In genomic region chr4:86574939-86575282, GRCm38 (mm10) we compare ENCODE assay signal across 8 mouse cellular contexts. TPM values are rescaled to one million over a fixed set of nuclear protein-coding genes. Genes with fewer than 3 reads are reported as not detected.
DNase-seq lines count a peak whose midpoint lies in the region; ATAC-seq and TF ChIP-seq lines count a peak whose summit lies in the region.

No protein-coding gene starts in this region.

- H3K27me3 ChIP-seq in kidney, postnatal 0 days (ENCODE audit: insufficient read depth, low read length), result no peaks in the 10 kb centered on the region
- no peaks in the 10 kb centered on the region for H3K27me3 ChIP-seq in hindbrain, embryonic 10.5 days (ENCODE audit: insufficient read depth, poor library complexity, severe bottlenecking)
- H3K27me3 ChIP-seq in midbrain, embryonic 11.5 days (ENCODE audit: control insufficient read depth, insufficient read depth, low read length), result no peaks in the 10 kb centered on the region

- H3K9ac ChIP-seq in kidney, postnatal 0 days (ENCODE audit: low read depth, low read length), result peak overlapping the region; percentile 86
- peak overlapping the region; percentile 95 for H3K9ac ChIP-seq in midbrain, embryonic 11.5 days (ENCODE audit: low read length)

- peak; percentile 9 for DNase-seq in kidney, postnatal 0 days (ENCODE audit: low spot score)
- DNase-seq in kidney, adult 8-10 months, result no peak
- DNase-seq in hindbrain, embryonic 10.5 days (ENCODE audit: low spot score), result no peak
- no peak for DNase-seq in midbrain, embryonic 11.5 days (ENCODE audit: low spot score, missing footprints)
- DNase-seq in thymus, postnatal 0 days (ENCODE audit: low spot score), result no peak
- DNase-seq in testis, postnatal 14 days (ENCODE audit: low spot score), result no peak
- DNase-seq in adrenal gland, postnatal 25 days, result no peak

- H3K4me2 ChIP-seq in kidney, postnatal 0 days (ENCODE audit: low read length), result peak overlapping the region; percentile 76
- peak overlapping the region; percentile 86 for H3K4me2 ChIP-seq in midbrain, embryonic 11.5 days

- peak; percentile 23; the same call in 1 of the 2 replicates for ATAC-seq in kidney, postnatal 0 days (replicated peaks; ENCODE audit: low FRiP score, low read depth)
- peak; percentile 38 for ATAC-seq in midbrain, embryonic 11.5 days (ENCODE audit: low FRiP score)

- peak overlapping the region; percentile 81 for H3K4me3 ChIP-seq in kidney, postnatal 0 days (replicated peaks; ENCODE audit: low read depth, low read length)
- peak overlapping the region; percentile 97 for H3K4me3 ChIP-seq in bone marrow macrophage, adult 2 months (ENCODE audit: insufficient read depth, low read length)
- H3K4me3 ChIP-seq in hindbrain, embryonic 10.5 days, result peak overlapping the region; percentile 93
- H3K4me3 ChIP-seq in midbrain, embryonic 11.5 days (ENCODE audit: low read depth, low read length), result peak overlapping the region; percentile 85

- H3K9me3 ChIP-seq in kidney, postnatal 0 days (replicated peaks; ENCODE audit: low read length), result no peaks in the 10 kb centered on the region
- no peaks in the 10 kb centered on the region for H3K9me3 ChIP-seq in hindbrain, embryonic 10.5 days
- H3K9me3 ChIP-seq in midbrain, embryonic 11.5 days (ENCODE audit: control insufficient read depth, low read length), result no peaks in the 10 kb centered on the region

- peak overlapping the region; percentile 92 for H3K27ac ChIP-seq in kidney, postnatal 0 days
- H3K27ac ChIP-seq in bone marrow macrophage, adult 2 months (ENCODE audit: insufficient read depth, low read depth, low read length), result peak overlapping the region; percentile 94
- peak overlapping the region; percentile 98 for H3K27ac ChIP-seq in hindbrain, embryonic 10.5 days
- peak overlapping the region; percentile 93 for H3K27ac ChIP-seq in midbrain, embryonic 11.5 days (ENCODE audit: low read depth, low read length)

- H3K4me1 ChIP-seq in kidney, postnatal 0 days (replicated peaks; ENCODE audit: insufficient read depth, low read length), result 0 out of 2 replicates have a peak, but pooled peaks cover 8% of the 10 kb centered on the region
- peaks cover 16% of the 10 kb centered on the region for H3K4me1 ChIP-seq in bone marrow macrophage, adult 2 months (ENCODE audit: control insufficient read depth, insufficient read depth, low read length)
- peaks cover 28% of the 10 kb centered on the region for H3K4me1 ChIP-seq in hindbrain, embryonic 10.5 days (replicated peaks)
- H3K4me1 ChIP-seq in midbrain, embryonic 11.5 days (ENCODE audit: control insufficient read depth, insufficient read depth, low read length), result peaks cover 12% of the 10 kb centered on the region

- no peak for TF ChIP-seq CTCF in kidney, postnatal 0 days (IDR thresholded peaks at IDR 0.05; ENCODE audit: low read depth)
- no peak for TF ChIP-seq CTCF in bone marrow macrophage, adult 2 months (IDR thresholded peaks at IDR 0.05; ENCODE audit: low read depth, low read length)

- no peak for TF ChIP-seq POLR2A in bone marrow macrophage, adult 2 months (IDR thresholded peaks at IDR 0.05; ENCODE audit: borderline replicate concordance, low read depth, low read length)

- WGBS in kidney, postnatal 0 days, result 17% methylated on average over 6 of the region's 6 CpGs
- WGBS in hindbrain, embryonic 10.5 days, result 19% methylated on average over 6 of the region's 6 CpGs
- 19% methylated on average over 6 of the region's 6 CpGs for WGBS in midbrain, embryonic 11.5 days

- H3K36me3 ChIP-seq in kidney, postnatal 0 days (ENCODE audit: insufficient read depth, low read length), result no peaks in the 10 kb centered on the region
- H3K36me3 ChIP-seq in hindbrain, embryonic 10.5 days, result peaks cover 14% of the 10 kb centered on the region
- no peaks in the 10 kb centered on the region for H3K36me3 ChIP-seq in midbrain, embryonic 11.5 days (ENCODE audit: control insufficient read depth, insufficient read depth, low read length)

RNA-seq across cellular contexts. Expression of gene Rraga, which starts 0.6 kb away (rescaled TPM):
- polyA plus RNA-seq in kidney, postnatal 0 days (2015; fragmentation: Nextera tagmentation; extraction: Ambion mirVana), result 80.3 and 86.3 TPM in 2 replicates
- 49.6 and 50.7 TPM in 2 replicates for polyA plus RNA-seq in bone marrow macrophage, adult 2 months (2012; ENCODE audit: insufficient read depth, insufficient read length, missing spikeins)
- polyA plus RNA-seq in hindbrain, embryonic 10.5 days (2016; fragmentation: Nextera tagmentation; extraction: Ambion mirVana), result 64.2 and 73.6 TPM in 2 replicates
- 129 and 136 TPM in 2 replicates for polyA plus RNA-seq in midbrain, embryonic 11.5 days (2014; fragmentation: Nextera tagmentation; extraction: Ambion mirVana)
- 51.2 and 53.4 TPM in 2 replicates for polyA plus RNA-seq in thymus, postnatal 0 days (2015; fragmentation: Nextera tagmentation; extraction: Ambion mirVana)
- total RNA-seq in adrenal gland, postnatal 25 days (2021), result 83.6 and 96.5 TPM in 2 replicates

RNA-seq across cellular contexts. Expression of gene Saxo1, which starts 16.8 kb away (rescaled TPM):
- polyA plus RNA-seq in kidney, postnatal 0 days (2015; fragmentation: Nextera tagmentation; extraction: Ambion mirVana), result 0.08 and 0.21 TPM in 2 replicates
- polyA plus RNA-seq in bone marrow macrophage, adult 2 months (2012; ENCODE audit: insufficient read depth, insufficient read length, missing spikeins), result not detected in 2 replicates
- polyA plus RNA-seq in hindbrain, embryonic 10.5 days (2016; fragmentation: Nextera tagmentation; extraction: Ambion mirVana), result not detected in 2 replicates
- polyA plus RNA-seq in midbrain, embryonic 11.5 days (2014; fragmentation: Nextera tagmentation; extraction: Ambion mirVana), result not detected in 2 replicates
- 0.31 TPM in 1 of 2 replicates, not detected in the other for polyA plus RNA-seq in thymus, postnatal 0 days (2015; fragmentation: Nextera tagmentation; extraction: Ambion mirVana)
- total RNA-seq in adrenal gland, postnatal 25 days (2021), result not detected in 2 replicates

RNA-seq across cellular contexts. Expression of gene Haus6, which starts 36.9 kb away (rescaled TPM):
- 8.9 and 10.6 TPM in 2 replicates for polyA plus RNA-seq in kidney, postnatal 0 days (2015; fragmentation: Nextera tagmentation; extraction: Ambion mirVana)
- 7.3 and 8.8 TPM in 2 replicates for polyA plus RNA-seq in bone marrow macrophage, adult 2 months (2012; ENCODE audit: insufficient read depth, insufficient read length, missing spikeins)
- 21.0 and 27.9 TPM in 2 replicates for polyA plus RNA-seq in hindbrain, embryonic 10.5 days (2016; fragmentation: Nextera tagmentation; extraction: Ambion mirVana)
- 28.8 and 29.7 TPM in 2 replicates for polyA plus RNA-seq in midbrain, embryonic 11.5 days (2014; fragmentation: Nextera tagmentation; extraction: Ambion mirVana)
- 16.7 and 17.2 TPM in 2 replicates for polyA plus RNA-seq in thymus, postnatal 0 days (2015; fragmentation: Nextera tagmentation; extraction: Ambion mirVana)
- total RNA-seq in adrenal gland, postnatal 25 days (2021), result 9.4 and 12.0 TPM in 2 replicates
